Mouse (Mus musculus): ENCODE results near the gene Plekhg3.

Gene Plekhg3

GRCm38 (mm10) chr12:76527245-76527881 is 3.3 kb upstream of the Plekhg3 start:
- DNase-seq, result no peak

GRCm38 (mm10) chr12:76528766-76529165 is 1.9 kb upstream of the Plekhg3 start:
- DNase-seq, result no peak

- peak; percentile 81 to 86 for DNase-seq
These were observed 1.6 kb downstream of the Plekhg3 start for GRCm38 (mm10) chr12:76531986-76532925.

- DNase-seq, result peak in 1 of 2 experiments; percentile 96
These were observed 2.3 kb downstream of the Plekhg3 start for GRCm38 (mm10) chr12:76532926-76533376.

GRCm38 (mm10) chr12:76533377-76534222 is 2.9 kb downstream of the Plekhg3 start:
- DNase-seq, result peak; percentile 42 to 96

GRCm38 (mm10) chr12:76534233-76534632 is 3.5 kb downstream of the Plekhg3 start:
- no peak for DNase-seq

GRCm38 (mm10) chr12:76534641-76535283 is 4.1 kb downstream of the Plekhg3 start:
- peak in 1 of 2 experiments; percentile 40 for DNase-seq

GRCm38 (mm10) chr12:76535471-76535900 is 4.8 kb downstream of the Plekhg3 start:
- no peak for DNase-seq

- no peak for DNase-seq
These were observed 6.0 kb downstream of the Plekhg3 start for GRCm38 (mm10) chr12:76536591-76537153.

- DNase-seq, result peak; percentile 54 to 61
These were observed 6.7 kb downstream of the Plekhg3 start for GRCm38 (mm10) chr12:76537434-76537833.

- no peak for DNase-seq
These were observed 9.5 kb downstream of the Plekhg3 start for GRCm38 (mm10) chr12:76540169-76540568.

- DNase-seq, result no peak
These were observed 10.1 kb downstream of the Plekhg3 start for GRCm38 (mm10) chr12:76540701-76541221.

GRCm38 (mm10) chr12:76541475-76541874 is 10.8 kb downstream of the Plekhg3 start:
- peak in 1 of 2 experiments; percentile 36 for DNase-seq

GRCm38 (mm10) chr12:76541879-76542278 is 11.2 kb downstream of the Plekhg3 start:
- no peak for DNase-seq

GRCm38 (mm10) chr12:76545786-76546370 is 15.2 kb downstream of the Plekhg3 start:
- DNase-seq, result no peak

- DNase-seq, result peak in 1 of 2 experiments; percentile 33
These were observed 15.9 kb downstream of the Plekhg3 start for GRCm38 (mm10) chr12:76546383-76547276.

- no peak for DNase-seq
These were observed 16.9 kb downstream of the Plekhg3 start for GRCm38 (mm10) chr12:76547409-76548081.

- no peak for DNase-seq
These were observed 17.4 kb downstream of the Plekhg3 start for GRCm38 (mm10) chr12:76548082-76548423.

- DNase-seq, result no peak
These were observed 18.5 kb downstream of the Plekhg3 start for GRCm38 (mm10) chr12:76549203-76549602.

- DNase-seq, result peak; percentile 50 to 63
These were observed 21.6 kb downstream of the Plekhg3 start for GRCm38 (mm10) chr12:76552321-76552720.
